Mouse (Mus musculus) liver, adult 2 months (tissue): ENCODE results near the gene Prkce.

Source experiments
- CTCF ChIP-seq: fragments of 200-500 bp; IDR thresholded peaks from 2 replicates; pipeline ENCODE4 v1.5.1; 2011; ENCODE audit warnings: low read depth, low read length, control low read depth
- POLR2A ChIP-seq: fragments of 200-500 bp; IDR thresholded peaks from 2 replicates; pipeline ENCODE4 v1.6.1; 2011; ENCODE audit warnings: low read length, control low read depth; ENCODE audit not compliant: insufficient read depth; ENCODE audit errors: extremely low read depth

- TF ChIP-seq CTCF, result peak; percentile 35; the same call in 1 of the 2 replicates
- no peak for TF ChIP-seq POLR2A
Observed at GRCm38 (mm10) chr17:86293247-86293744, 125.7 kb downstream of the Prkce start.
